In genomic region chrX:74281041-74281731, GRCm38 (mm10) we compare ENCODE assay signal across 8 mouse cellular contexts. TPM values are rescaled to one million over a fixed set of nuclear protein-coding genes. Genes with fewer than 3 reads are reported as not detected.
A peak's percentile ranks its signal among the peaks of the same experiment; 100 is the strongest.
DNase-seq lines count a peak whose midpoint lies in the region; ATAC-seq and TF ChIP-seq lines count a peak whose summit lies in the region.

No protein-coding gene starts in this region.

- 0 out of 2 replicates have a peak, but pooled peaks have one; percentile 3 for ATAC-seq in hindbrain, embryonic 13.5 days (ENCODE audit: low FRiP score)
- ATAC-seq in midbrain, embryonic 12.5 days (ENCODE audit: low FRiP score, low read depth): 0 out of 2 replicates have a peak, but pooled peaks have one; percentile 10

- no peaks in the 10 kb centered on the region for H3K9me3 ChIP-seq in hindbrain, embryonic 13.5 days
- no peaks in the 10 kb centered on the region for H3K9me3 ChIP-seq in midbrain, embryonic 12.5 days

- no peaks in the 10 kb centered on the region; the same call in 1 of the 2 replicates for H3K4me1 ChIP-seq in kidney, adult 2 months (ENCODE audit: control insufficient read depth, insufficient read depth, low read length)
- H3K4me1 ChIP-seq in bone marrow macrophage, adult 2 months (ENCODE audit: control insufficient read depth, insufficient read depth, low read length): peaks cover 18% of the 10 kb centered on the region
- peaks cover 20% of the 10 kb centered on the region for H3K4me1 ChIP-seq in hindbrain, embryonic 13.5 days (replicated peaks)
- peaks cover 16% of the 10 kb centered on the region; the same call in 1 of the 2 replicates for H3K4me1 ChIP-seq in midbrain, embryonic 12.5 days

- H3K4me3 ChIP-seq in kidney, adult 2 months (ENCODE audit: insufficient read depth, low read depth, low read length): peak overlapping the region; percentile 95
- peak overlapping the region; percentile 71 for H3K4me3 ChIP-seq in bone marrow macrophage, adult 2 months (ENCODE audit: insufficient read depth, low read length)
- H3K4me3 ChIP-seq in hindbrain, embryonic 13.5 days: peak overlapping the region; percentile 53
- H3K4me3 ChIP-seq in midbrain, embryonic 12.5 days: peak overlapping the region; percentile 58

- peak overlapping the region; percentile 66 for H3K4me2 ChIP-seq in hindbrain, embryonic 13.5 days
- H3K4me2 ChIP-seq in midbrain, embryonic 12.5 days (replicated peaks): peak overlapping the region; percentile 63

- H3K9ac ChIP-seq in hindbrain, embryonic 13.5 days: peak overlapping the region; percentile 86
- H3K9ac ChIP-seq in midbrain, embryonic 12.5 days (replicated peaks): peak overlapping the region; percentile 50

- no peak for DNase-seq in kidney, adult 2 months
- no peak for DNase-seq in kidney, postnatal 10 days
- no peak for DNase-seq in natural killer cell, adult 2 months (ENCODE audit: low spot score in 2 of 2)
- DNase-seq in spleen, adult 18-20 months: no peak
- DNase-seq in left cerebral cortex, postnatal 10 days (ENCODE audit: extremely low spot score in 1 of 2, low spot score in 2 of 2): no peak

- H3K27ac ChIP-seq in kidney, adult 2 months (ENCODE audit: insufficient read depth, low read depth, low read length): peak overlapping the region; percentile 83
- H3K27ac ChIP-seq in bone marrow macrophage, adult 2 months (ENCODE audit: insufficient read depth, low read depth, low read length): peak overlapping the region; percentile 90
- H3K27ac ChIP-seq in hindbrain, embryonic 13.5 days: peak overlapping the region; percentile 87
- no peak overlapping the region for H3K27ac ChIP-seq in midbrain, embryonic 12.5 days (replicated peaks)

- no peak for TF ChIP-seq CTCF in kidney, adult 2 months (conservative IDR thresholded peaks at IDR 0.05; ENCODE audit: insufficient read depth, insufficient read length, low read depth, low read length)
- TF ChIP-seq CTCF in bone marrow macrophage, adult 2 months (IDR thresholded peaks at IDR 0.05; ENCODE audit: low read depth, low read length): no peak

- no peaks in the 10 kb centered on the region for H3K27me3 ChIP-seq in kidney, adult 2 months (replicated peaks; ENCODE audit: control insufficient read depth, insufficient read depth, low read length)
- H3K27me3 ChIP-seq in hindbrain, embryonic 13.5 days: no peaks in the 10 kb centered on the region
- H3K27me3 ChIP-seq in midbrain, embryonic 12.5 days: no peaks in the 10 kb centered on the region

- under 1% methylated on average over 14 of the region's 14 CpGs for WGBS in kidney, adult 2 months
- 15% methylated on average over 14 of the region's 14 CpGs for WGBS in hindbrain, embryonic 13.5 days
- 19% methylated on average over 14 of the region's 14 CpGs for WGBS in midbrain, embryonic 12.5 days

- H3K36me3 ChIP-seq in kidney, adult 2 months (ENCODE audit: control insufficient read depth, insufficient read depth, low read length): no peaks in the 10 kb centered on the region
- H3K36me3 ChIP-seq in hindbrain, embryonic 13.5 days: no peaks in the 10 kb centered on the region
- H3K36me3 ChIP-seq in midbrain, embryonic 12.5 days: no peaks in the 10 kb centered on the region

- TF ChIP-seq POLR2A in kidney, adult 2 months (IDR thresholded peaks at IDR 0.05; ENCODE audit: low read depth, low read length): no peak
- 0 out of 2 replicates have a peak, but pooled peaks have one; percentile 43 for TF ChIP-seq POLR2A in bone marrow macrophage, adult 2 months (IDR thresholded peaks at IDR 0.05; ENCODE audit: borderline replicate concordance, low read depth, low read length)

- intact Hi-C loops in left cerebral cortex, postnatal 10 days (cut with DNase I): no loop called here

RNA-seq across cellular contexts. Expression of gene Taz, which starts 0.5 kb away (rescaled TPM):
- 79.6 and 104 TPM in 2 replicates for polyA plus RNA-seq in kidney, adult 2 months (2012; rRNA removed)
- 74.6 and 79.4 TPM in 2 replicates for polyA plus RNA-seq in bone marrow macrophage, adult 2 months (2012; ENCODE audit: insufficient read depth, insufficient read length, missing spikeins)
- polyA plus RNA-seq in hindbrain, embryonic 13.5 days (2015; fragmentation: Nextera tagmentation; extraction: Ambion mirVana): 86.8 and 91.5 TPM in 2 replicates
- polyA plus RNA-seq in midbrain, embryonic 12.5 days (2016; fragmentation: Nextera tagmentation; extraction: Ambion mirVana): 88.4 and 92.9 TPM in 2 replicates
- total RNA-seq in left cerebral cortex, postnatal 10 days (2021): 10 to 100 TPM; 56.1 to 56.3 TPM

RNA-seq across cellular contexts. Expression of gene Dnase1l1, which starts 1.0 kb away (rescaled TPM):
- 26.0 and 26.1 TPM in 2 replicates for polyA plus RNA-seq in kidney, adult 2 months (2012; rRNA removed)
- polyA plus RNA-seq in bone marrow macrophage, adult 2 months (2012; ENCODE audit: insufficient read depth, insufficient read length, missing spikeins): 274 and 292 TPM in 2 replicates
- polyA plus RNA-seq in hindbrain, embryonic 13.5 days (2015; fragmentation: Nextera tagmentation; extraction: Ambion mirVana): 3.6 and 5.2 TPM in 2 replicates
- polyA plus RNA-seq in midbrain, embryonic 12.5 days (2016; fragmentation: Nextera tagmentation; extraction: Ambion mirVana): 4.6 and 5.3 TPM in 2 replicates
- total RNA-seq in left cerebral cortex, postnatal 10 days (2021): 1 to 10 TPM; 2.7 to 3.2 TPM

RNA-seq across cellular contexts. Expression of gene Rpl10, which starts 10.6 kb away (rescaled TPM):
- polyA plus RNA-seq in kidney, adult 2 months (2012; rRNA removed): 1,301 and 1,460 TPM in 2 replicates
- 136 and 172 TPM in 2 replicates for polyA plus RNA-seq in bone marrow macrophage, adult 2 months (2012; ENCODE audit: insufficient read depth, insufficient read length, missing spikeins)
- polyA plus RNA-seq in hindbrain, embryonic 13.5 days (2015; fragmentation: Nextera tagmentation; extraction: Ambion mirVana): 532 and 538 TPM in 2 replicates
- polyA plus RNA-seq in midbrain, embryonic 12.5 days (2016; fragmentation: Nextera tagmentation; extraction: Ambion mirVana): 521 and 544 TPM in 2 replicates
- total RNA-seq in left cerebral cortex, postnatal 10 days (2021): 100 to 1,000 TPM; 150 to 215 TPM

RNA-seq across cellular contexts. Expression of gene Atp6ap1, which starts 15.7 kb away (rescaled TPM):
- 382 and 458 TPM in 2 replicates for polyA plus RNA-seq in kidney, adult 2 months (2012; rRNA removed)
- 529 and 540 TPM in 2 replicates for polyA plus RNA-seq in bone marrow macrophage, adult 2 months (2012; ENCODE audit: insufficient read depth, insufficient read length, missing spikeins)
- 218 and 223 TPM in 2 replicates for polyA plus RNA-seq in hindbrain, embryonic 13.5 days (2015; fragmentation: Nextera tagmentation; extraction: Ambion mirVana)
- polyA plus RNA-seq in midbrain, embryonic 12.5 days (2016; fragmentation: Nextera tagmentation; extraction: Ambion mirVana): 118 and 119 TPM in 2 replicates
- total RNA-seq in left cerebral cortex, postnatal 10 days (2021): 100 to 1,000 TPM; 324 to 341 TPM

RNA-seq across cellular contexts. Expression of gene Gdi1, which starts 23.6 kb away (rescaled TPM):
- 120 and 150 TPM in 2 replicates for polyA plus RNA-seq in kidney, adult 2 months (2012; rRNA removed)
- polyA plus RNA-seq in bone marrow macrophage, adult 2 months (2012; ENCODE audit: insufficient read depth, insufficient read length, missing spikeins): 160 and 185 TPM in 2 replicates
- 963 and 1,001 TPM in 2 replicates for polyA plus RNA-seq in hindbrain, embryonic 13.5 days (2015; fragmentation: Nextera tagmentation; extraction: Ambion mirVana)
- polyA plus RNA-seq in midbrain, embryonic 12.5 days (2016; fragmentation: Nextera tagmentation; extraction: Ambion mirVana): 616 and 685 TPM in 2 replicates
- 100 to 1,000 TPM; 705 to 729 TPM for total RNA-seq in left cerebral cortex, postnatal 10 days (2021)

Comparison
In these comparisons a context has a peak if more than half of its experiments do, and no peak if none do; other contexts are left out.
1. RNA of gene Dnase1l1, which starts 1.0 kb away (polyA plus RNA-seq): 274 to 292 TPM in bone marrow macrophage, adult 2 months; 26.0 to 26.1 TPM in kidney, adult 2 months, 4.6 to 5.3 TPM in midbrain, embryonic 12.5 days and 3.6 to 5.2 TPM in hindbrain, embryonic 13.5 days; every median in the first group is over 10 times any median in the second.
2. Peak in every context shown above with its lines, with median percentiles within 50 percentile points of each other: H3K4me3 ChIP-seq.